Mouse (Mus musculus): ENCODE measurements at regions not wholly inside any gene's neighbourhood (a gene's known extent, or its start where the extent isn't known, plus 50 kb on each side); places are given as distances from the start of the nearest gene placed in this dataset.

DNA sequence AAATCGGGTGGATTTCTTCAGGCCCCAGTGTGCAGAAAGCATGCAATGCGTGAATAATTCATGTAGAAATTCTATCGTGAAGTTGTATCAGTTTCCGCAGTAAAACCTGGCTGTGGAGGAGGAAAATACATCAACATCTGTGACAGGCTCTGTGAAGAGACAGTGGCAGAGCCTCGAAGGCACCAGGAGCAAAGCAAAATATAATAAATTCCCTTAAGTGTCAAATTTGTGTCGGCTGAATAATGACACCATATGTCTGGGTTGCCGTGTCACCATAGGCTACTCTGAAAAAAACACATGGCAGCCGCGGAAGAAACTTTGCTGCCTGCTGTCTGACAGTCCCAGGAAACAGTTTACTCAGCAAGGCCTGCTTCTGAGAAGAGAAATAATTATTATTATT is 2100.1 kb downstream of the 4930444P10Rik start:
- TF ChIP-seq MAX (IDR thresholded peaks at IDR 0.05; ENCODE audit: low read depth), result no peak
- no peak for TF ChIP-seq POLR2A (IDR thresholded peaks at IDR 0.05; ENCODE audit: insufficient read length, low read depth)
- TF ChIP-seq USF1 (IDR thresholded peaks at IDR 0.05; ENCODE audit: low read depth), result no peak
- no peak for TF ChIP-seq POLR2AphosphoS2 (IDR thresholded peaks at IDR 0.05; ENCODE audit: insufficient read length, low read depth)
- no peak for TF ChIP-seq REST (IDR thresholded peaks at IDR 0.05; ENCODE audit: insufficient read depth, insufficient read length)
- TF ChIP-seq CEBPB (IDR thresholded peaks at IDR 0.05; ENCODE audit: insufficient read depth, poor library complexity, severe bottlenecking), result no peak
- no peak for TF ChIP-seq TCF12 (IDR thresholded peaks at IDR 0.05; ENCODE audit: insufficient read depth, poor library complexity, severe bottlenecking)
- no peak for TF ChIP-seq MYOD1 (IDR thresholded peaks at IDR 0.05; ENCODE audit: control insufficient read depth in 1 of 3, insufficient read length in 2 of 3, low read depth in 2 of 3)
- no peak for TF ChIP-seq MYOG (IDR thresholded peaks at IDR 0.05; ENCODE audit: control insufficient read depth in 1 of 3, insufficient read depth in 1 of 3, insufficient read length in 2 of 3, low read depth in 2 of 3)
